Mouse (Mus musculus) retina, postnatal 7 days (tissue): ENCODE results near the gene Ccdc184.

ENCODE experiments used
- DNase-seq: peaks from one replicate; pipeline ENCODE4 v3.0.0-alpha.2; 2012; ENCODE audit warnings: low read depth, low spot score

Ccdc184 gene

DNA sequence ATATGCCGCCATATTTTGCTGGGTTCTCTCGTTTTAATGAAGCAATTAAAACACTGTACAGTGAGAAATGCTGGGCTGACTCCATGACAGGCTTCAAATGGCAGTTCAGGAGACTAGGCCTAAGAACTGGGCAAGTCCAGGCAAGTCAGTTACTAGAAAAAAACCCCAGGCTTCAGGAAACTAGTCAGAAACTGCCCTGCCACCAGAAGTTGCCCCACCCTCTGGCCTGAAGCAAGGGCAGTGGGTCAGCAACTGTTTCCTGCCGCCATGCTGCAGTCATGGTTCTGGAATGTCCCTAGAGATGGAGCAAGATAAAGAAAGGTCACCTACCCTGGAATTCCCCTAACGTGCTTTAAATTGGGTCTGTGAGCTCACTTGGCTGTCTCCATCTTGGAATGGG lies 11.0 kb upstream of the Ccdc184 start:
- DNase-seq, result no peak

GRCm38 (mm10) chr15:98157253-98157652 lies 9.7 kb upstream of the Ccdc184 start:
- no peak for DNase-seq

GRCm38 (mm10) chr15:98161026-98161805 lies 5.7 kb upstream of the Ccdc184 start:
- DNase-seq, result no peak

GRCm38 (mm10) chr15:98162561-98162960 lies 4.4 kb upstream of the Ccdc184 start:
- no peak for DNase-seq

DNA sequence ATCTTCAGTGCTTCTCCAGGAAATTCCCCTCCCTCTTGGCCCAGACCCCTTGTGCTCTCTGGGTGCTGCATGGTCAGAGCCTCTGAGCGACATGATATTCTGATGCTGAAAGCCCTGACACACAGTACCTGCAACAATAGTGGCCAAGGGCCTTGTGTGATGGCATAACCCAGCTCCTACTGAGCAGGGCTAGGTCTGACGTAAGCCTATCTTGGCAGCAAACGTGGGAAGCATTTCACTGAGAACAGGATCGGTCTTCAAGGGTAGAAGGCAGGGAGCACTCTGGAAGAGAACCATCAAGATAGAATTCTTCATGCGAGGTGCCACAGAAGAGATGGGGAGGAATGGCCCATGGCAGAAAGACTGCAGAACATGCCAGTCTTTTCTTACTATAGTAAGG lies 1.4 kb upstream of the Ccdc184 start, which contains the start of gene Asb8:
TSS of gene Asb8 (minus strand) at position 101 of the 400 bp plus-strand sequence.
- DNase-seq, result no peak

DNA sequence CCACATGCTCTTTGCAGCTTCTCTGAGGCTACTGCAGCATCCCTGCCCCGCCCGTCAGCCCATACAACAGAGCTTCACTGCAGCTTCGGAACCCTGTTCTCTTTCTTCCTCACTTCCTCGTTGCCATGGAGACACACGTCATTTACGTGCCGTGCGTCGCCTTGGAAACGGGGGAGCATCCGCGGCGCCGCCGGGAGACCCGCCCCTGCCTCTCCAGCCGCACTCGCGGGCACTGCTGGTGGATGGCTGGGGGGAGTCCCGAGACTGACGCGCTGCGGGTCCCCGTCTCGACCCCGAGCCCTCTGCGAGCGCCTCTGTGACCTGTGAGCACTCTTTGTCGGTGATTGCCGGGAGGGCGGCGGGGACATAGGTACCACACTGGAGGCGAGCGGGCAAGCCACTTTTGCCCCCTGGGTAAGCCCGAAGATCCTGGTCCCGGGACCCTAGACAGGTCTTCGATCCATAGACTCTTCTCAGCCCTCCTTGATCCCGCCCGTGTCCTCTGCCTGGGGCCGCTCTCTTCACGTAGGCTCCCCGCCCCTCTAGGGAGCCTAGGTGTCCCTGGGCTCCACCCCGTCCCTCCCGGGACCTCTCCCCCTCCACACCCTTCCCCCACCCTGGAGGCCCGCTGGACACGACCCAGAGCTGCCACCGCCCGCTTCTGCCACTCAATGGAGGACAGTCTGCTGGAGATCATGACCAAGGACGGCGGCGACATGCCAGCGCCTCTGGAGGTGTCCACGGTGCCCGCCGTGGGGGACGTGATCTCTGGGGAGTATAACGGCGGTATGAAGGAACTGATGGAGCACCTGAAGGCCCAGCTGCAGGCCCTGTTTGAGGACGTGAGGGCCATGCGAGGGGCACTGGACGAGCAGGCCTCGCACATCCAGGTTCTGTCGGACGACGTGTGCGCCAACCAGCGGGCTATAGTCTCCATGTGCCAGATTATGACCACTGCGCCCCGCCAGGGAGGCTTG lies 975 bp downstream of the Ccdc184 start:
- peak; percentile 75 for DNase-seq

DNA sequence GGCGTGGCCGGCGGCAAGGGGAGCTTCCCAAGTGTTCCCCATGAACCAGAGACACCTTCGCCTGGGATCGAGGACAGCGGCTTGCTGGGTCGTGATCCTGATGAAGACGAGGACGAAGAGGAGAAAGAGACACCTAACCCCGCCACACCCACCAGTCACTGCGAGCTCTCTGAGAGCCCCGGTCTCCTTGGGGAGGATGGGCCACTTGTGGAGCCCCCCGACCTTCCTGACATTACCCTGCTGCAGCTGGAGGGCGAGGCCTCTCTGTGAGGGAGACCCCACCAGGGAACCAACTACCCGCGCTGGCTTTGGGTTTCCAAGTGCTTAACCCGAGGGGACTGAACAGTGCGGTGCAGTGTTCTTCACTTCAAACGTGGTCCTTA lies 1.7 kb downstream of the Ccdc184 start:
- no peak for DNase-seq

GRCm38 (mm10) chr15:98170365-98170764 lies 3.4 kb downstream of the Ccdc184 start:
- DNase-seq, result no peak

GRCm38 (mm10) chr15:98170917-98171316 lies 4.0 kb downstream of the Ccdc184 start:
- DNase-seq, result no peak

- DNase-seq, result no peak
These were observed 5.2 kb downstream of the Ccdc184 start for GRCm38 (mm10) chr15:98172113-98172512.

DNA sequence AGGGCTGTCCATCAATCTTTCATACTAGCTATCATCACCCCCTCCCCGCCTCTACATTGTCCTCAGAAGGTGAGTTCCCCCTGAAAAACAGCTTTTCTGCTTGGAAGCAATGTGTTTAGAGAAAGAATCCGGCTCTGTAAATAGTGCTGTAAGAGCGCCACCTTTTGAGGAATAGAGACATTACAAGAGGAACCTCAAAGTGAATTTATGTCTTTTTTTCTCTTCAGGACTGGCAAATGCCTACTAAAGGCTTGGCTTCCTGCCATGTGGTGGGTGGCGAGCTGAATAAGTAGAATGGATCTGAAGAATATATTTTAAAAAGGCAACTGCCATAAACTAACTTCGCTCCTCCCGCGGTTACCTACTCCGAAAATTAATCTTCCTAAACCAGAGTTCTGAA lies 6.9 kb downstream of the Ccdc184 start:
- DNase-seq, result no peak

GRCm38 (mm10) chr15:98177320-98177719 lies 10.4 kb downstream of the Ccdc184 start:
- DNase-seq, result no peak

DNA sequence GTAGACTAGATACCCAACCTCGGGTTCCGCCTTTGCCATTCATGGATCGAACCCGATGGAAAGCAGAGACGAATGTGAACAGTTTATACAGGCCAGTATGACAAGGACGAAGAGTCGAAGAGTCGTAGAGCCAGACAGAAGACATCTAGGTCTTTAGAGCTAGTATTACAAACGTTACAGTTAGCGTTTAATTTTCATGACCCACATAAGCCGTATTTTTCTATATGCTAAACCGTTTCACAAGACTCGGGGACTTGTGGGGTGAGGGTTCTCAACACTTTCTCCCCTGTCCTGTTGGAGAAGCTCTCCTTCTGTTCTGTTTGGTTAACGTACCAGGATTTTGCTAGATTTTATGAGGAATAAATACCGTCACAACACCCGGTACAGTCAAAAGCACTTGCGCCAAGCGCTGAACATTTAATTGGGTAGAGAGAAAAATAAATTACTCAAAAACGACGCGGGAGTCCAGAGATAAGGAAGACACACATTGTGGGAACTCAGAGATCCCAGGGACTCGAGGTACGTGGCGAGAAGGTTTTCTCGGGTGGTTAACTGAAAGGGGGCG lies 13.7 kb downstream of the Ccdc184 start:
- no peak for DNase-seq

- DNase-seq, result peak; percentile 86
These were observed 14.3 kb downstream of the Ccdc184 start for GRCm38 (mm10) chr15:98181132-98181711.

- DNase-seq, result no peak
These were observed 15.1 kb downstream of the Ccdc184 start for GRCm38 (mm10) chr15:98181856-98182570.

DNA sequence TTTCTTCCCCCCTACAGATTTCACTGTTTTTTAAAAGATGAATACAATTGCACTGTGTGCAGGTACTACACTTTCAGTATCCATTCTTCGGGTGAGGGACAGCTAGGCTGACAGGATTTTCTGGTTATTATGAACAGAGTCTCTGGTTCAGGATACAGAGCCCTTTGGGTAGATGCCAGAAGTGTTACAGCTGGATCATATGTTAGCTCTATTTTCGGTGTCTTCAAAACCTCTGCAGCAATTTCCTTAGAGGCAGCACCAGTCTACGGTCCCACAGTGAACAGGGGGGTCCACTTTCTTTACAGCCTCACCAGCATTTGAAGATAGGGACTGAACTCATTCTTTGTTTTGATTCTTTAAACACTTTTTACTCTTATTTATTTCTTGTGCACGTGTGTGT lies 17.5 kb downstream of the Ccdc184 start:
- no peak for DNase-seq

DNA sequence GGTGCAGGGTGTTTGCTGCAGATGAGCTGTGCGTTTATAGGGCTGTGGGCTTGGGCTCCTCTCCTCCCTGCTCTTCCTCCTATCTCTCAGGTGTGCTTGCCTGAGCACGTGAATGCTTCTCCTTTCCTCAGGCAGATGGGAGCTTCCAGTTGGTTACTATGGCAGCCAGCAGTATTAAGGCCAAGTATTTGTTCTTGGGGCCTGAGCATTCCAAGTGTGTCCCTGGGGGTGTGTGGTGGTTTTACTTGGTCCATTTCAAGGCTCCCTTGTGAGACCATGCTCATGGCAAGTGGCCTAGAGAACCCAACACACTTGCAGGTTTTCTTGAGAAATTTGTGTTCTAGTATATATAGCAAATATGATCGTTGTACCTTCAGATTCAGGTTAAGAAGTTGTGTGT lies 28.5 kb downstream of the Ccdc184 start, which contains the start of gene Olfr288:
TSS of gene Olfr288 (minus strand) at position 101 of the 400 bp plus-strand sequence.
- DNase-seq, result no peak

DNA sequence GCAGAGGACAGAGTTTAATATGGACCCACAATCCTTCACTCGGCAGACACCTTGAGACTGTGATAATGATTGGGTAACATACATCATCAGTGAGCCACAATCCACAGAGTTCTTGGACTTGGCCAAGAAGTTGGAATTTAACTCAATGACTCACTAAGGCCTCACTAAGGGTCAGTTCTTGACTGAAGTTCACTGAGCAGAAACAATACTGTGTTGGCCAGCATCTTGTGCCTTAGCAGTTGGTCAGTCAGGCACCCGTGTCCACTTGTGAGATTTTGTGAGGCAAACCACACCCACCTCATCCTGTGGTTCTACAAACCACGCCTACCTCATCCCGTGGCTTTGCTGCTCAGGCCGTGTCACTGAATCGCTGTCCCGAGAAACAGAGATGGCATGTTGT lies 42.7 kb downstream of the Ccdc184 start:
- DNase-seq, result no peak

DNA sequence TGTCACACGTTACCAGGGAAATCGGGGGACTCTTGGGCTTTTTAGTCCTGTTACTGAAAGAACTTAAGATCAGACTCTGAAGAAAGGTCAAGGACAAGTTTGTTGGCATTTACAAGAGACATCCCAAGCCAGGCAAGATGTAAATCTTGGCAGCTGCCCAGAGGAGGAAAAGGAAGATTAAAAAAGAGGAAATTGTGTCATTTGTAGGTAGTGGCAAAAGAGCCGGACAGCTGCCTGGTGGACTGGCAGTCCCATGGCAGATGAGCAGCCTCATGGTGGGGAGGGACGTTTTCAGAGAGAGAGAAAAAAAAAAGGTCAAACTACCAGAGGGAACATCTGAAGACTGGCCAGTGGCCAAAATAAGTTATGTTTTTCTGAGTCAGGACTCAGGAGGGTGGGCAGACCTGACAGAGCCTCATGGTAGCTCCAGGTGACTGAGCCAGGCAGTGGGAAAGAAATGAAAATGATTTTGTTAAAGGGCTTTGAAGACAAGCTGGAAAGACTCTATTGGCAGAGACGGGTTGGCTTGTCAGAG lies 46.4 kb downstream of the Ccdc184 start:
- DNase-seq, result no peak

GRCm38 (mm10) chr15:98214130-98214529 lies 47.2 kb downstream of the Ccdc184 start:
- no peak for DNase-seq
